Mouse (Mus musculus): ENCODE results near the gene Rnase11. TPM values are rescaled to one million over a fixed set of nuclear protein-coding genes. Genes with fewer than 3 reads are reported as not detected.
A peak's percentile ranks its signal among the peaks of the same experiment; 100 is the strongest.

Gene Rnase11
- polyA plus RNA-seq, 1 experiment from 2014 or later: not detected

GRCm38 (mm10) chr14:51068956-51069355 is 19.0 kb upstream of the Rnase11 start:
- H3K9me3 ChIP-seq: no peaks in the 10 kb centered on the region
- H3K4me2 ChIP-seq (replicated peaks): no peak overlapping the region
- no peak for ATAC-seq (ENCODE audit: low FRiP score, low read depth)
- no peak overlapping the region for H3K4me3 ChIP-seq
- no peaks in the 10 kb centered on the region for H3K36me3 ChIP-seq
- H3K27me3 ChIP-seq (replicated peaks): no peaks in the 10 kb centered on the region
- peaks cover 7% of the 10 kb centered on the region; the same call in 1 of the 2 replicates for H3K4me1 ChIP-seq
- WGBS: 94% methylated on average over 5 of the region's 5 CpGs
- no peak overlapping the region for H3K27ac ChIP-seq
- H3K9ac ChIP-seq: no peak overlapping the region

- 86% methylated on average over 5 of the region's 5 CpGs for WGBS
- H3K4me3 ChIP-seq: no peak overlapping the region
These were observed 10.8 kb upstream of the Rnase11 start for GRCm38 (mm10) chr14:51060761-51061160.

DNA sequence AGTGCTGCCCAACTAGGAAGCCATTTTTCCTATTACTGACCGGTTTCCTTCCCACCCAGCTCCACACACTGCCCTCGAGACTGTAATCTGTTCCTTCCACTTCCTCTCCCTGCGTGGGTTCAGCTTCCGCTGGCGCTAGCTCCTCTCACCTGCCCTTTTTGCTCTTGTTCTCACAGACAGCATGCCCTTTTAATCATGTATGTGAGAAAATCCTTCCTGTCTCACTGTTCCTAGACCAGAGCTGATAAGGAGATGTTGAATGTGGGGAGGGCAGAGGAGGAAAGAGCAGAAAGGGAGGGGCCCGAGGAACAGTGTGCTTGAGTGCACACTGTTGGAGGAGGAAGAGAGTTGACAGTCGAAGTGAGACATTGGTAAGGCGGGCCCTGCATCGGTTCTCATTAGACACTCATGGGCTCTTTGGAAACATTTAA is 7.5 kb upstream of the Rnase11 start, which contains the start of gene Rnase12:
Rnase12 (minus strand) TSS at position 261 of the 431 bp plus-strand sequence.
- H3K36me3 ChIP-seq: no peaks in the 10 kb centered on the region
- no peak within 1 kb of the TSS for H3K4me2 ChIP-seq (replicated peaks)
- 77% methylated on average over 9 of the region's 9 CpGs for WGBS
- no peaks in the 10 kb centered on the region for H3K4me1 ChIP-seq
- ATAC-seq (ENCODE audit: low FRiP score, low read depth): no peak
- no peaks in the 10 kb centered on the region for H3K9me3 ChIP-seq
- H3K27me3 ChIP-seq (replicated peaks): no peaks in the 10 kb centered on the region
- no peak within 1 kb of the TSS for H3K9ac ChIP-seq
- no peak within 1 kb of the TSS for H3K4me3 ChIP-seq
- no peak within 1 kb of the TSS for H3K27ac ChIP-seq

More at GRCm38 (mm10) chr14:51060761-51061160, 10.8 kb upstream of the Rnase11 start:
- H3K9me3 ChIP-seq: no peaks in the 10 kb centered on the region
- no peak overlapping the region for H3K4me2 ChIP-seq (replicated peaks)
- H3K9ac ChIP-seq: no peak overlapping the region
- H3K27me3 ChIP-seq (replicated peaks): no peaks in the 10 kb centered on the region
- no peaks in the 10 kb centered on the region for H3K4me1 ChIP-seq
- H3K27ac ChIP-seq: no peak overlapping the region
- no peaks in the 10 kb centered on the region for H3K36me3 ChIP-seq
- no peak for ATAC-seq (ENCODE audit: low FRiP score, low read depth)

GRCm38 (mm10) chr14:51054243-51055237 is 4.6 kb upstream of the Rnase11 start:
- Histone ChIP-seq H3K27me3 (replicated peaks) (no peaks in the 10 kb centered on the region), H3K36me3 (no peaks in the 10 kb centered on the region), H3K9me3 (no peaks in the 10 kb centered on the region), H3K9ac (no peak overlapping the region), H3K27ac (no peak overlapping the region), H3K4me2 (replicated peaks) (0 out of 2 replicates have a peak overlapping the region, but pooled peaks have one; percentile 7), H3K4me3 (no peak overlapping the region), H3K4me1 (no peaks in the 10 kb centered on the region)
- 27% methylated on average over 13 of the region's 13 CpGs for WGBS
- ATAC-seq (ENCODE audit: low FRiP score, low read depth): 0 out of 2 replicates have a peak, but pooled peaks have one; percentile 43

- Histone ChIP-seq H3K27me3 (replicated peaks) (no peaks in the 10 kb centered on the region), H3K36me3 (no peaks in the 10 kb centered on the region), H3K9ac (no peak overlapping the region), H3K4me2 (replicated peaks) (no peak overlapping the region), H3K4me3 (no peak overlapping the region), H3K9me3 (no peaks in the 10 kb centered on the region), H3K4me1 (no peaks in the 10 kb centered on the region), H3K27ac (no peak overlapping the region)
- 60% methylated on average over 5 of the region's 5 CpGs for WGBS
- ATAC-seq (ENCODE audit: low FRiP score, low read depth): no peak
These were observed 3.2 kb upstream of the Rnase11 start for GRCm38 (mm10) chr14:51053176-51053575.

GRCm38 (mm10) chr14:51051941-51052340 is 2.0 kb upstream of the Rnase11 start:
- H3K36me3 ChIP-seq: no peaks in the 10 kb centered on the region
- no peaks in the 10 kb centered on the region for H3K4me1 ChIP-seq
- no peak overlapping the region for H3K4me2 ChIP-seq (replicated peaks)
- ATAC-seq (ENCODE audit: low FRiP score, low read depth): no peak
- H3K27me3 ChIP-seq (replicated peaks): no peaks in the 10 kb centered on the region
- H3K4me3 ChIP-seq: no peak overlapping the region
- WGBS: 68% methylated on average over 5 of the region's 5 CpGs
- H3K9ac ChIP-seq: no peak overlapping the region
- no peaks in the 10 kb centered on the region for H3K9me3 ChIP-seq
- H3K27ac ChIP-seq: no peak overlapping the region

DNA sequence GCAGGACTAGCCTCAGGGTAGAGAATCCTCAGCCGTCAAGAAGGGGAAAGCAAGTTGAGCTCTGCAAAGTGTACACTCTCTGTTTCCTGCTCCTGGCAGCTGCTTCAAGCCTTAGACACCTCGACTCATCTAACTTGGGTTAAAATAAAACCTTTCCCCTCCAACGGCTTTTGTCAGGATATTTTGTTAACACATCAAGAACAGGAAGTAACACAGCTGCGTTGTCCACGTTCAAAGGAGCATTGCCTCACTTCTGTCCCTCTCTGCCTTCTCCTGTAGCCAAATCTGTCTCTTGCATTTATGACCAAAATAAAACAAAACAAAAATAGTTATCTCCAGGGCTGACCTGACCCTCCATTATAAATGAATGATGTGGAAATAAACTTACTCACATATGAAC is 2.1 kb downstream of the Rnase11 start:
- WGBS: 69% methylated on average over 5 of the region's 5 CpGs

DNA sequence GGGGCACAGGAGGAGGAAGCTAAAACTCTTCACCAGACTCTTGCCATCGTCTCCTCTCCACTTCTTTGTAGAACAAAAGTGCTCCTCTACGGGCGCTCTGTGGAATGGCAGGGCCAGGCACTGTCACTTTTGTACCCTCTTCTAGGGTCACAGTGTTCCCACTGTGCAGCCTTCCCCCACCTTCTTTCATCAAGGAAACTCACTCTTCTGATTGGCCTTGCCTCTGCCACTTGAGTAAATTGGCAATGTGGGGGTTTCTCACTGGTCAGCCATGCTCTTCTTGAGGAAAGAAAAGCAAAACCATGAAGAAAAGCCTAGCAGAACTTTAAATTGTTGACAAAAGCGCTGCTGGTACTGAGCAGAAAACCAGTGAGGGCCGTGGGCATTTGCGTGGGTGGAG is 8.2 kb downstream of the Rnase11 start, which contains the start of gene Rnase9:
Rnase9 (minus strand) TSS at position 101 of the 400 bp plus-strand sequence.
- Histone ChIP-seq H3K9ac (no peak within 1 kb of the TSS), H3K4me2 (replicated peaks) (no peak within 1 kb of the TSS), H3K9me3 (no peaks in the 10 kb centered on the region), H3K27me3 (replicated peaks) (no peaks in the 10 kb centered on the region), H3K4me1 (no peaks in the 10 kb centered on the region), H3K4me3 (no peak within 1 kb of the TSS), H3K27ac (no peak within 1 kb of the TSS), H3K36me3 (no peaks in the 10 kb centered on the region)
- ATAC-seq (ENCODE audit: low FRiP score, low read depth): no peak
- WGBS: 76% methylated on average over 6 of the region's 6 CpGs

More for the DNA sequence above, 2.1 kb downstream of the Rnase11 start:
- Histone ChIP-seq H3K36me3 (no peaks in the 10 kb centered on the region), H3K4me2 (replicated peaks) (no peak overlapping the region), H3K9ac (no peak overlapping the region), H3K27ac (no peak overlapping the region), H3K4me1 (no peaks in the 10 kb centered on the region), H3K27me3 (replicated peaks) (no peaks in the 10 kb centered on the region), H3K9me3 (no peaks in the 10 kb centered on the region), H3K4me3 (no peak overlapping the region)
- no peak for ATAC-seq (ENCODE audit: low FRiP score, low read depth)

GRCm38 (mm10) chr14:51036214-51036613 is 13.7 kb downstream of the Rnase11 start:
- Histone ChIP-seq H3K27ac (no peak overlapping the region), H3K4me1 (no peaks in the 10 kb centered on the region), H3K4me2 (replicated peaks) (no peak overlapping the region), H3K9me3 (no peaks in the 10 kb centered on the region), H3K36me3 (no peaks in the 10 kb centered on the region), H3K27me3 (replicated peaks) (no peaks in the 10 kb centered on the region), H3K4me3 (no peak overlapping the region), H3K9ac (no peak overlapping the region)
- ATAC-seq (ENCODE audit: low FRiP score, low read depth): no peak
- 87% methylated on average over 4 of the region's 4 CpGs for WGBS

DNA sequence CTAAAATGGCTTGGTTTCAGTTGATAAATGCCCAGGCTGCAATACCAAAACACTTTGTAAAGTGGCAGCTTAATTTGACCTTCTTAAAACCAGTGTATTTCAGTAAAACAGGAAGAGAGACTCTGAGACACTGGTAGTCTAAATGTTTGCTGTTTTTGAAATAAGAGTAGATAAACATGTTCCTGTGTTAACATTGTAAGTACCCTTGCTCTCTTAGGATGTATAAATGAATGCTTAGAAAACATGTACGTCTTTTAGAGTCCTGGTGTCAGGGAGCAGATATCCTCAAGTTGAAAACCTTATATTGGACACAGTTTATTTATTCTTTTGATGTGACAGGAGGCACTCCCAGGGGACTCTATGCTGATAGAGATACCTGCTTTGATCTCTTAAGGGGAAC is 14.8 kb downstream of the Rnase11 start:
- Histone ChIP-seq H3K27ac (no peak overlapping the region), H3K4me2 (replicated peaks) (no peak overlapping the region), H3K9me3 (no peaks in the 10 kb centered on the region), H3K27me3 (replicated peaks) (no peaks in the 10 kb centered on the region), H3K4me1 (no peaks in the 10 kb centered on the region), H3K36me3 (no peaks in the 10 kb centered on the region), H3K4me3 (no peak overlapping the region), H3K9ac (no peak overlapping the region)
- ATAC-seq (ENCODE audit: low FRiP score, low read depth): no peak
- 27% methylated on average over 1 of the region's 1 CpGs for WGBS

GRCm38 (mm10) chr14:51027387-51028155 is 22.4 kb downstream of the Rnase11 start:
- Histone ChIP-seq H3K4me1 (no peaks in the 10 kb centered on the region), H3K4me2 (replicated peaks) (no peak overlapping the region), H3K9ac (no peak overlapping the region), H3K27me3 (replicated peaks) (no peaks in the 10 kb centered on the region), H3K27ac (no peak overlapping the region), H3K4me3 (no peak overlapping the region), H3K36me3 (no peaks in the 10 kb centered on the region), H3K9me3 (no peaks in the 10 kb centered on the region)
- 63% methylated on average over 3 of the region's 3 CpGs for WGBS
- ATAC-seq (ENCODE audit: low FRiP score, low read depth): no peak
